Mouse (Mus musculus) kidney, postnatal 0 days (tissue): ENCODE measurements around the gene Lyzl4. TPM values are rescaled to one million over a fixed set of nuclear protein-coding genes. Genes with fewer than 3 reads are reported as not detected.

ENCODE experiments used
- ATAC-seq: fragments of 200-750 bp; cut with Nextera tagmentation; replicated peaks from 2 replicates; pipeline ENCODE4 v1.8.0; 2017; ENCODE audit warnings: low read depth, moderate number of reproducible peaks, moderate TSS enrichment, moderate library complexity; ENCODE audit not compliant: low FRiP score
- DNase-seq: peaks from one replicate; pipeline ENCODE4 v3.0.0-alpha.2; 2016; ENCODE audit warnings: low spot score
- H3K27ac ChIP-seq: fragments of 300-500 bp; sonication (generic); 2 replicates; pipeline ENCODE4 v1.5.1; 2014; ENCODE audit warnings: mild to moderate bottlenecking
- H3K27me3 ChIP-seq: fragments of 300-500 bp; sonication (generic); 2 replicates; pipeline ENCODE4 v1.6.1; 2014; ENCODE audit warnings: low read length, mixed read lengths; ENCODE audit not compliant: insufficient read depth
- H3K36me3 ChIP-seq: fragments of 300-500 bp; sonication (generic); 2 replicates; pipeline ENCODE4 v1.6.1; 2014; ENCODE audit warnings: low read length, mixed read lengths; ENCODE audit not compliant: insufficient read depth
- H3K4me1 ChIP-seq: fragments of 300-500 bp; sonication (generic); replicated peaks from 2 replicates; pipeline ENCODE4 v1.6.1; 2014; ENCODE audit warnings: antibody characterized with exemption, low read length, mixed read lengths; ENCODE audit not compliant: insufficient read depth
- H3K4me2 ChIP-seq: fragments of 300-500 bp; sonication (generic); 2 replicates; pipeline ENCODE4 v1.6.1; 2014; ENCODE audit warnings: mild to moderate bottlenecking, low read length, moderate library complexity, mixed read lengths
- H3K4me3 ChIP-seq: fragments of 300-500 bp; sonication (generic); replicated peaks from 2 replicates; pipeline ENCODE4 v1.5.1; 2014; ENCODE audit warnings: low read depth, low read length
- H3K9ac ChIP-seq: fragments of 300-500 bp; sonication (generic); 2 replicates; pipeline ENCODE4 v1.6.1; 2014; ENCODE audit warnings: low read depth, low read length
- H3K9me3 ChIP-seq: fragments of 300-500 bp; sonication (generic); replicated peaks from 2 replicates; pipeline ENCODE4 v1.6.1; 2016; ENCODE audit warnings: low read length, inconsistent platforms, mixed read lengths
- CTCF ChIP-seq: IDR thresholded peaks from 2 replicates; pipeline ENCODE4 v1.5.1; 2016; ENCODE audit warnings: antibody characterized with exemption, low read depth, mild to moderate bottlenecking, moderate library complexity
- WGBS: fragments of 180-500 bp; shearing (Covaris S2); extraction: QIAGEN DNeasy Blood & Tissue Kit; methylation state at CpG from one replicate; pipeline ENCODE4 v1.1.7; 2014; 5-methylcytosine and 5-hydroxymethylcytosine counted together
- polyA plus RNA-seq: library from polyadenylated mRNA; unstranded; fragments of >200 nt; fragmentation: Nextera tagmentation; extraction: Ambion mirVana; gene quantifications from 2 replicates; pipeline ENCODE4 v1.2.1, GENCODE M21; 2015

Gene Lyzl4
- polyA plus RNA-seq, 1 experiment from 2014 or later: not detected

DNA sequence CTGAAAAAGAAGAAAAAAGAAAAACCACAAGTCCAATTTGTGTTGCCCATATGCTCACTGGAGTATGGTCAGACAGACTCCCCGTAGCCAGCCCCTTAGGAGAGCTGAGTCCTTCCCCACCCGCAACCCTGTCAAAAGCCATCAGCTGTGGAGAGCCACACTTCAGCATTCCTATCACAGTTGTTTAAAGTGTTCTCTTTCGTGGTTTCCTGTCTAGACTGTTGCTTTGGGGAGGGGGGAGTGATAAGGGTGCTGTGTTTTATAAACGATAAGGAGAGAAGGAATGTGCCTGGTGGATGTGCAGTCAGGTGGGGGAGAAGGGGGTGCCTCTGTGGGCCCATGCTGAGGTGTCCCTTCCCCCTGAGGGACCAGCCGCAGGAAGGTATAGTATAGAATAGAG, 28.7 kb downstream of the Lyzl4 start:
- H3K27ac ChIP-seq: no peak overlapping the region
- no peak overlapping the region for H3K4me2 ChIP-seq
- no peak overlapping the region for H3K9ac ChIP-seq
- H3K4me1 ChIP-seq: no peaks in the 10 kb centered on the region
- no peak for ATAC-seq
- TF ChIP-seq CTCF: no peak
- 46% methylated on average over 5 of the region's 5 CpGs for WGBS
- H3K9me3 ChIP-seq: no peaks in the 10 kb centered on the region
- H3K27me3 ChIP-seq: no peaks in the 10 kb centered on the region
- H3K36me3 ChIP-seq: no peaks in the 10 kb centered on the region
- no peak overlapping the region for H3K4me3 ChIP-seq
- no peak for DNase-seq

DNA sequence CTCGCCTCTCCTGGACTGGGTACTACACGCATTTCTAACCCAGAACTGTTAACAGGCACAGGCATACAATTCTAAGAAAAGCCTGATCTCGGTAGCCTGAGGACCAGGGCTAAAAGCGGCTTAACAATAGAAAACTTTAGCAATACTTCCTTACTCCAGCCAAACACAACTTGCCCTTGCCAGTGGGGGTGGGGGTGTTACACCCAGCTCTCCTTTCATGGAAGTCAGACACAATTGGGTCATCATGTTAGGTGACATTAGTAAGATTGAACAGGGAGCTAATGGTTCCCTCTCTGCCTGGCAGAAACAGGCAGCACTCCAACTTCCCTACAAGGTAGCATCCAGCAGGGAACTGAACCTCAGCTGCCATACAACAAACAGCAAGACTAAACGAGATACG, 32.5 kb downstream of the Lyzl4 start:
- no peak for TF ChIP-seq CTCF
- Histone ChIP-seq H3K27me3 (no peaks in the 10 kb centered on the region), H3K9ac (no peak overlapping the region), H3K9me3 (no peaks in the 10 kb centered on the region), H3K4me2 (no peak overlapping the region), H3K4me1 (no peaks in the 10 kb centered on the region), H3K4me3 (no peak overlapping the region), H3K27ac (no peak overlapping the region), H3K36me3 (no peaks in the 10 kb centered on the region)
- DNase-seq: no peak
- 66% methylated on average over 6 of the region's 6 CpGs for WGBS
- ATAC-seq: no peak

DNA sequence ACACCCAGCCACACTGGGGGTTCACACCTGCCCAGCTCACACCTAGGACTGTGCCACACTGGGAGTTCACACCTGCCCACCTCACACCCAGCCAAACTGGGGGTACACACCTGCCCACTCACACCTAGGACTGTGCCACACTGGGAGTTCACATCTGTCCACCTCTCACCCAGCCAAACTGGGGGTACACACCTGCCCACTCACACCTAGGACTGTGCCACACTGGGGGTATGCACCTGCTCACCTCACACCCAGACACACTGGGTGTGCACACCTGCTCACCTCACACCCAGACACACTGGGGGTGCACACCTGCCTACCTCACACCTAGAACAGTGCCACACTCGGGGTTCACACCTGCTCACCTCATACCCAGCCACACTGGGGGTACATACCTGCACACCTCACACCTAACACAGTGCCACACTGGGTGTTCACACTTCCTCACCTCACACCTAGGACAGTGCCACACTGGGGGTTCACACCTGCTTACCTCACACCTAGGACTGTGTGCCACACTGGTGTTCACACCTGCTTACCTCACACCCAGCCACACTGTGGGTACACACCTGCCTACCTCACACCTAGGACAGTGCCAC, 35.3 kb downstream of the Lyzl4 start:
- H3K4me3 ChIP-seq: no peak overlapping the region
- ATAC-seq (peak; percentile 67), DNase-seq (no peak)
- no peaks in the 10 kb centered on the region for H3K9me3 ChIP-seq
- H3K27ac ChIP-seq: no peak overlapping the region
- no peaks in the 10 kb centered on the region for H3K4me1 ChIP-seq
- H3K9ac ChIP-seq: no peak overlapping the region
- no peaks in the 10 kb centered on the region for H3K36me3 ChIP-seq
- H3K27me3 ChIP-seq: no peaks in the 10 kb centered on the region
- no peak for TF ChIP-seq CTCF
- WGBS: 57% methylated on average over 1 of the region's 1 CpGs
- H3K4me2 ChIP-seq: no peak overlapping the region

DNA sequence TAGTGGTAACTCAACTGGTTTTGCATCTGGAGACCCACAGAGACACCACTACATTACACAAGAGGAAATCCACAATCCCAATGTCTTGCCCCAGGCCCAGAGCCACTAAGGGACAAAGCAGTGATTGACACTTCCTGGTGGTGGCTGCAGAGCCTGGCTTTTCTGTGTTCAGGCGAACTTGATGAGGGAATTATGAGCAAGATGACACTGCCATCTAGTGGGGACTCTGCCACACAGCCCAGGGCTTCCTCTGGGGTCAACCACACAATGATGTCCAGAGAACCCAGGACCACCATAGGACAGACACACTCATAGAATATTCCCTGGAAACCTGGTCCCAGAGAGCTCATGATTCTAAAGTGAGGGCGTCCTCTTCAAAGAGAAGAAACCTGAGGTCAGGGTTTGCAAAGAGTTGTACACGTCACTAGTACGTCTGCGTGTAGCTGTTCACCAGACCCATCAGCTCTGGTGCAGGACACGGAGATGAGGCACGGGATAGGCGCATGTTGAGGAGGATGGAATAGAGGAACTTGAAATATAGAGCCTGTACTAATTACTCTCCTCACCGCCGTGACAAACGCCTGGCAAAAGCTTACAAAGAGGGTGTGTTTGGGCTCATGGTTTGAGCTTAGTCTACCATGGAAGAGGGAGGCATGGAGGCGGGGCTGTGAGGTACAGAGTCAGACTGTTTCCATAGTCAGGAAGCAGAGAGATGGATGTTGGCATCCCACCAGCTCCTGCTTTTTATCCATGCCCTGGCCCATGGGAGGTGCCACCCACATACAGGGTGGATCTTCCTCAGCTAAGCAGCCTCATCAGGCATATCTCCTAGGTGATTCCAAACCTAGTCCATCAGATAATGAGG, 36.2 kb downstream of the Lyzl4 start:
- no peaks in the 10 kb centered on the region for H3K27me3 ChIP-seq
- WGBS: 59% methylated on average over 12 of the region's 12 CpGs
- peak; percentile 94 for DNase-seq

DNA sequence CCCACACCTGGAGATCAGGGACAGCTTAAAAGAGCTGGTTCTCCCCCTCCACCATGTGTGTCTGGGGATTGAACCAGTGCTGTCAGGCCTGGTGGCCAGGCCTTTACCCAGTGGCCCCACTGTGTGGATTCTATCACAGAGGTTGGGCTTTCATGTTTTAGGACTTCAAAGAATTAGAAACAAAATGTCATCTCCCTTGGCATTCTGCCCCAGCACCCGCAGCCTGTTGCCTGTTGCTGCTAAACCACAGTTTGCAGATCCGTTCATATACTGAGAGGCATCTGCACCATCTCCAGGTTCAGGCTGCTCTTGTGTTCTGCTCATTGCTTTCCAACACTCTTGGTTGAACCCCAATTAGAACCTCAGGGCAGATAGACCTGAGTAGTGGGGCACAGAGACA, 39.5 kb downstream of the Lyzl4 start:
- no peak overlapping the region for H3K9ac ChIP-seq
- H3K4me3 ChIP-seq: no peak overlapping the region
- H3K27ac ChIP-seq: no peak overlapping the region
- H3K9me3 ChIP-seq: no peaks in the 10 kb centered on the region
- H3K4me2 ChIP-seq: no peak overlapping the region
- WGBS: 78% methylated on average over 2 of the region's 2 CpGs
- TF ChIP-seq CTCF: no peak
- no peaks in the 10 kb centered on the region for H3K36me3 ChIP-seq
- ATAC-seq (no peak), DNase-seq (no peak)
- H3K4me1 ChIP-seq: no peaks in the 10 kb centered on the region
- H3K27me3 ChIP-seq: no peaks in the 10 kb centered on the region

More for the DNA sequence above, 36.2 kb downstream of the Lyzl4 start:
- Histone ChIP-seq H3K9me3 (no peaks in the 10 kb centered on the region), H3K4me3 (no peak overlapping the region), H3K36me3 (no peaks in the 10 kb centered on the region), H3K27ac (no peak overlapping the region), H3K4me1 (no peaks in the 10 kb centered on the region), H3K4me2 (no peak overlapping the region), H3K9ac (no peak overlapping the region)
- peak; percentile 96 for TF ChIP-seq CTCF
- ATAC-seq: peak; percentile 58; the same call in 1 of the 2 replicates

DNA sequence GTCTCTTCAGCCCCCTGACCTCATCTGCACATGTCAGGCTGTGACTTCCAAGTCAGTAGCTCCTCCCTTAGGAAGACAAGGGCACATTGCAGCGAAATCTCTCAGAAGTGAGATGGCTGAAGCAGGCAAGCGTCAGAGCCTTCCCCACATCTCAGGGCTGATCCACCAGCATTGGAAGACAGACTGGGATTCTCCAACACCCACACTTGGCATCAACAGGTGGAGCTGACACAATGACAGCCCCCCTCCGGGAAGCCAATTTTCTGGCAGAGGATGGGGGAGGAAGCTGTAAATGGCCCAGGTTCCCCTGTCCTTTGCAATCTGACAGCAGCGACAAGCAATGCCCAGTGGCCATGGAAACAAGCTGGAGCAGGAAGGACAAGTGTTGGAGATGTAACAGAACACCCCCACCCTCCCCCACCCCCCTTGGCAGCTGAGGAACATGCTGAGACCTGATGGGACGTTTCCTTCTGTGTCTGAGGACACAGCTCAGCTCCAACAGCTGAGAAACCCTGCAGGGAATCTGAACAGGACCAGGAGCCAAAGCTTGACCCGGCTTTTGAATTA, 41.0 kb downstream of the Lyzl4 start:
- ATAC-seq (no peak), DNase-seq (peak; percentile 41)
- H3K9me3 ChIP-seq: no peaks in the 10 kb centered on the region
- no peak overlapping the region for H3K4me2 ChIP-seq
- no peaks in the 10 kb centered on the region for H3K36me3 ChIP-seq
- H3K4me1 ChIP-seq: no peaks in the 10 kb centered on the region
- no peak overlapping the region for H3K9ac ChIP-seq
- WGBS: 22% methylated on average over 6 of the region's 6 CpGs
- H3K4me3 ChIP-seq: no peak overlapping the region
- no peaks in the 10 kb centered on the region for H3K27me3 ChIP-seq
- TF ChIP-seq CTCF: no peak
- H3K27ac ChIP-seq: no peak overlapping the region
